Mouse (Mus musculus): ENCODE data around the gene Calr4.

DNA sequence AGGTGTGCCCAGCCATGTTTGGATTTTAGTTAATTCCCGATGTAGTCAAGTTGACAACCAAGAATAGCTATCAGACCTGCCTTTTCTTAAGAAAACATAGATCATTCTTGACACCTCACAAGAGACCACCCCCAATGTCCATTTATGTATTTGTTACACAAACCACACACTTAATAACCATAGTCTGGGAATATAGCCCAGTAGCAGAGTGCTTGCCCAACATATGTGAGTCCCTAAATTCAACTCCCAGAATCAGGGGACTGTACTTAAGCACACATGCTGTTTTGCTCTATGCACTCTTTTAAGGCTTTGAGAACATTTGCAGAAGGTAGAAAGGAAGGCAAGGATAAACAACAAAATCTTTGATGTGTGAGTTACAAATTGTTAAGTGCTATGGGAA is 30.4 kb upstream of the Calr4 start:
- no peak for TF ChIP-seq CTCF (IDR thresholded peaks at IDR 0.05; ENCODE audit: low read depth, low read length)
- TF ChIP-seq POLR2A (IDR thresholded peaks at IDR 0.05; ENCODE audit: extremely low read depth, insufficient read depth, low read length): no peak
